Mouse (Mus musculus) heart, adult 2 months (tissue): Measurements from ENCODE around the gene Vars2. TPM values are rescaled to one million over a fixed set of nuclear protein-coding genes. Genes with fewer than 3 reads are reported as not detected.

ENCODE experiments used
- DNase-seq, 2 experiments: peaks; one replicate each; pipeline ENCODE4 v3.0.0; 2021
- H3K27ac ChIP-seq: fragments of 200-600 bp; 2 replicates; pipeline ENCODE4 v1.8.1; 2022
- H3K27me3 ChIP-seq: fragments of 200-500 bp; 2 replicates; pipeline ENCODE4 v1.6.1; 2012; ENCODE audit warnings: mild to moderate bottlenecking, low read length, inconsistent platforms, mixed read lengths; ENCODE audit not compliant: control insufficient read depth, insufficient read depth
- H3K36me3 ChIP-seq: fragments of 200-500 bp; 2 replicates; pipeline ENCODE4 v1.6.1; 2012; ENCODE audit warnings: low read length, inconsistent platforms; ENCODE audit not compliant: control insufficient read depth, insufficient read depth
- H3K4me1 ChIP-seq: fragments of 200-500 bp; 2 replicates; pipeline ENCODE4 v1.6.1; 2011; ENCODE audit warnings: low read length; ENCODE audit not compliant: control insufficient read depth, insufficient read depth
- H3K4me3 ChIP-seq: fragments of 200-600 bp; 2 replicates; pipeline ENCODE4 v1.8.1; 2022
- H3K79me2 ChIP-seq: fragments of 200-500 bp; replicated peaks from 2 replicates; pipeline ENCODE4 v1.6.1; 2012; ENCODE audit warnings: mild to moderate bottlenecking, inconsistent platforms, low read length, moderate library complexity, mixed read lengths; ENCODE audit not compliant: control insufficient read depth, insufficient read depth
- H3K9ac ChIP-seq: fragments of 200-500 bp; 2 replicates; pipeline ENCODE4 v1.6.1; 2012; ENCODE audit warnings: low read depth, mild to moderate bottlenecking, control low read depth, inconsistent platforms, low read length, mixed read lengths
- CTCF ChIP-seq: fragments of 200-600 bp; IDR thresholded peaks from 2 replicates; pipeline ENCODE4 v1.8.1; 2022; ENCODE audit warnings: antibody characterized with exemption, mild to moderate bottlenecking, moderate library complexity
- EP300 ChIP-seq: fragments of 200-500 bp; IDR thresholded peaks from 2 replicates; pipeline ENCODE4 v1.6.1; 2011; ENCODE audit warnings: low read depth, low read length, control low read depth; ENCODE audit not compliant: insufficient read depth
- POLR2A ChIP-seq: fragments of 200-500 bp; IDR thresholded peaks from 2 replicates; pipeline ENCODE4 v1.6.1; 2011; ENCODE audit warnings: mild to moderate bottlenecking, low read depth, low read length, control low read depth; ENCODE audit not compliant: insufficient read depth
- WGBS: fragments of 180-500 bp; shearing (Covaris S2); methylation state at CpG from one replicate; pipeline ENCODE4 v1.1.7; 2018; 5-methylcytosine and 5-hydroxymethylcytosine counted together
- intact Hi-C: fragments of 180-260 bp; cut with DNase I; formaldehyde crosslinking; loops from one replicate; pipeline ENCODE4 v1.15.1; 2025
- polyA plus RNA-seq: library from polyadenylated mRNA; depleted of rRNA; stranded (reverse); fragments of >200 nt; gene quantifications from 2 replicates; pipeline ENCODE4 v1.2.3, GENCODE M21; 2012
- total RNA-seq, 2 experiments: library from RNA; stranded (reverse); gene quantifications; 2 replicates each; pipeline ENCODE4 v1.2.3; 2021

The Vars2 gene
- total and polyA plus RNA-seq, 3 experiments, result 19.3 to 28.3 (median 26.6) TPM

- intact Hi-C loops, result loop anchor here (2.0 kb wide), 1 partner anchor 19 kb away; no protein-coding TSS in a partner anchor
- Histone ChIP-seq H3K36me3 (no peaks in the 10 kb centered on the region), H3K79me2 (no peaks in the 10 kb centered on the region), H3K27me3 (no peaks in the 10 kb centered on the region), H3K9ac (no peak overlapping the region; the same call in 1 of the 2 replicates), H3K27ac (no peak overlapping the region), H3K4me1 (0 out of 2 replicates have a peak, but pooled peaks cover 2% of the 10 kb centered on the region), H3K4me3 (no peak overlapping the region)
- TF ChIP-seq POLR2A (no peak), CTCF (peak; percentile 67)
- WGBS, result 27% methylated on average over 4 of the region's 4 CpGs
- DNase-seq, result no peak
These were observed 38.4 kb upstream of the Vars2 start for GRCm38 (mm10) chr17:35705836-35706235.

- H3K4me1 ChIP-seq, result 0 out of 2 replicates have a peak, but pooled peaks cover 2% of the 10 kb centered on the region
- H3K27ac ChIP-seq, result no peak within 1 kb of the TSS
- H3K4me3 ChIP-seq, result no peak within 1 kb of the TSS
- intact Hi-C loops, result loop anchor here (2.0 kb wide), 1 partner anchor 20 kb away; no protein-coding TSS in a partner anchor
- H3K79me2 ChIP-seq, result no peaks in the 10 kb centered on the region
- no peak within 1 kb of the TSS for H3K9ac ChIP-seq
- TF ChIP-seq EP300 (no peak), CTCF (no peak), POLR2A (no peak)
- H3K27me3 ChIP-seq, result no peaks in the 10 kb centered on the region
- peak in 1 of 2 experiments; percentile 30 for DNase-seq
- H3K36me3 ChIP-seq, result no peaks in the 10 kb centered on the region
- 25% methylated on average over 19 of the region's 19 CpGs for WGBS
These were observed 37.5 kb upstream of the Vars2 start, which contains the start of gene Ddr1 for GRCm38 (mm10) chr17:35704621-35705464. Gene Ddr1 (minus strand): TSS chr17:35704621.

GRCm38 (mm10) chr17:35703751-35704271, 36.4 kb upstream of the Vars2 start:
- H3K4me3 ChIP-seq, result no peak overlapping the region

GRCm38 (mm10) chr17:35703065-35703464, 35.7 kb upstream of the Vars2 start:
- Histone ChIP-seq H3K9ac (no peak overlapping the region), H3K27ac (no peak overlapping the region)
- 47% methylated on average over 2 of the region's 2 CpGs for WGBS

More at GRCm38 (mm10) chr17:35703751-35704271, 36.4 kb upstream of the Vars2 start:
- intact Hi-C loops, result loop anchor here (2.0 kb wide), 1 partner anchor 21 kb away; no protein-coding TSS in a partner anchor
- Histone ChIP-seq H3K9ac (no peak overlapping the region), H3K27me3 (no peaks in the 10 kb centered on the region), H3K79me2 (no peaks in the 10 kb centered on the region), H3K4me1 (peaks cover 4% of the 10 kb centered on the region; the same call in 1 of the 2 replicates), H3K27ac (no peak overlapping the region), H3K36me3 (no peaks in the 10 kb centered on the region; the same call in none of the 2 replicates)
- TF ChIP-seq POLR2A (no peak), EP300 (no peak), CTCF (no peak)
- WGBS, result 37% methylated on average over 13 of the region's 14 CpGs
- DNase-seq, result no peak

GRCm38 (mm10) chr17:35702605-35703004, 35.2 kb upstream of the Vars2 start:
- no peak overlapping the region for H3K4me3 ChIP-seq
- intact Hi-C loops, result no loop called here
- WGBS, result 39% methylated on average over 4 of the region's 4 CpGs
- no peak for DNase-seq
- peaks cover 6% of the 10 kb centered on the region; the same call in 1 of the 2 replicates for H3K4me1 ChIP-seq
- no peak for TF ChIP-seq POLR2A
- TF ChIP-seq EP300, result no peak
- no peak for TF ChIP-seq CTCF
- H3K27ac ChIP-seq, result no peak overlapping the region
- H3K9ac ChIP-seq, result no peak overlapping the region
- no peaks in the 10 kb centered on the region for H3K27me3 ChIP-seq
- no peaks in the 10 kb centered on the region for H3K79me2 ChIP-seq
- no peaks in the 10 kb centered on the region; the same call in none of the 2 replicates for H3K36me3 ChIP-seq

More at GRCm38 (mm10) chr17:35703065-35703464, 35.7 kb upstream of the Vars2 start:
- no peaks in the 10 kb centered on the region; the same call in none of the 2 replicates for H3K36me3 ChIP-seq
- H3K4me1 ChIP-seq, result peaks cover 6% of the 10 kb centered on the region; the same call in 1 of the 2 replicates
- no peaks in the 10 kb centered on the region for H3K79me2 ChIP-seq
- H3K27me3 ChIP-seq, result no peaks in the 10 kb centered on the region
- no peak for TF ChIP-seq POLR2A
- TF ChIP-seq EP300, result no peak
- TF ChIP-seq CTCF, result no peak
- DNase-seq, result no peak
- intact Hi-C loops, result no loop called here
- no peak overlapping the region for H3K4me3 ChIP-seq

GRCm38 (mm10) chr17:35701978-35702461, 34.6 kb upstream of the Vars2 start:
- no peaks in the 10 kb centered on the region; the same call in none of the 2 replicates for H3K36me3 ChIP-seq
- peak; percentile 56 to 57 for DNase-seq
- peak overlapping the region; percentile 23; the same call in 1 of the 2 replicates for H3K4me3 ChIP-seq
- intact Hi-C loops, result no loop called here
- no peaks in the 10 kb centered on the region for H3K79me2 ChIP-seq
- no peak for TF ChIP-seq EP300
- TF ChIP-seq POLR2A, result no peak
- TF ChIP-seq CTCF, result no peak
- WGBS, result 12% methylated on average over 16 of the region's 16 CpGs
- H3K4me1 ChIP-seq, result peaks cover 8% of the 10 kb centered on the region; the same call in 1 of the 2 replicates
- 0 out of 2 replicates have a peak, but pooled peaks cover 1% of the 10 kb centered on the region for H3K27me3 ChIP-seq
- H3K27ac ChIP-seq, result peak overlapping the region; percentile 92
- peak overlapping the region; percentile 13; the same call in 1 of the 2 replicates for H3K9ac ChIP-seq
